In genomic region chr9:21558366-21558765, GRCm38 (mm10) we compare ENCODE assay signal across 8 mouse cellular contexts. TPM values are rescaled to one million over a fixed set of nuclear protein-coding genes. Genes with fewer than 3 reads are reported as not detected.
DNase-seq lines count a peak whose midpoint lies in the region; ATAC-seq lines count a peak whose summit lies in the region.
"Had no signal": no experiment of that assay in that cellular context is flagged by ENCODE, and none has a peak within 500 bp of the region (broad histone marks: within the 10 kb centered on the region; RNA-seq: fewer than 3 reads in every experiment).

No protein-coding gene starts in this region.

- H3K4me2 ChIP-seq in heart, embryonic 16.5 days (ENCODE audit: low read depth, low read length): no peak overlapping the region
- H3K4me2 ChIP-seq in liver, embryonic 15.5 days: peak overlapping the region; percentile 69
- H3K4me2 ChIP-seq: neural tube, embryonic 12.5 days had no signal

- no peak overlapping the region for H3K9ac ChIP-seq in heart, embryonic 16.5 days (ENCODE audit: low read length)
- peak overlapping the region; percentile 35; the same call in 1 of the 2 replicates for H3K9ac ChIP-seq in liver, embryonic 15.5 days
- H3K9ac ChIP-seq: neural tube, embryonic 12.5 days had no signal

- no peaks in the 10 kb centered on the region for H3K36me3 ChIP-seq in heart, embryonic 16.5 days (ENCODE audit: control insufficient read depth, insufficient read depth)
- H3K36me3 ChIP-seq in liver, embryonic 15.5 days (replicated peaks): peaks cover 32% of the 10 kb centered on the region; the same call in 1 of the 2 replicates

- no peaks in the 10 kb centered on the region for H3K27me3 ChIP-seq in heart, embryonic 16.5 days (ENCODE audit: control insufficient read depth, insufficient read depth, low read length)
- no peaks in the 10 kb centered on the region for H3K27me3 ChIP-seq in liver, embryonic 15.5 days
- H3K27me3 ChIP-seq: neural tube, embryonic 12.5 days had no signal

- no peak overlapping the region for H3K4me3 ChIP-seq in heart, embryonic 16.5 days (ENCODE audit: low read length)
- peak overlapping the region; percentile 14; the same call in 1 of the 2 replicates for H3K4me3 ChIP-seq in liver, embryonic 15.5 days (replicated peaks)
- H3K4me3 ChIP-seq: neural tube, embryonic 12.5 days had no signal

- 39% methylated on average over 4 of the region's 4 CpGs for WGBS in heart, embryonic 16.5 days
- 12% methylated on average over 4 of the region's 4 CpGs for WGBS in liver, embryonic 15.5 days (ENCODE audit: insufficient replicate concordance)

- peak; percentile 70 for DNase-seq in spleen, adult 12 weeks (ENCODE audit: low spot score)
- no peak for DNase-seq in spleen, adult 18-20 months
- DNase-seq in left cerebral cortex, adult 8-10 months (ENCODE audit: low spot score in 2 of 2): no peak
- DNase-seq in left cerebral cortex, postnatal 25 days (ENCODE audit: low spot score in 2 of 2): no peak
- no peak for DNase-seq in gastrocnemius, postnatal 36 days

- intact Hi-C loops in left cerebral cortex, postnatal 25 days (cut with DNase I): no loop called here
- intact Hi-C loops in gastrocnemius, postnatal 36 days (cut with DNase I): no loop called here

- H3K4me1 ChIP-seq in heart, embryonic 16.5 days (ENCODE audit: control insufficient read depth, insufficient read depth, low read length): peaks cover 21% of the 10 kb centered on the region
- peaks cover 75% of the 10 kb centered on the region for H3K4me1 ChIP-seq in liver, embryonic 15.5 days (replicated peaks)

- no peaks in the 10 kb centered on the region for H3K9me3 ChIP-seq in heart, embryonic 16.5 days (replicated peaks; ENCODE audit: control insufficient read depth, low read length)
- no peaks in the 10 kb centered on the region for H3K9me3 ChIP-seq in liver, embryonic 15.5 days (replicated peaks)
- H3K9me3 ChIP-seq: neural tube, embryonic 12.5 days had no signal

- peak overlapping the region; percentile 68 for H3K27ac ChIP-seq in heart, embryonic 16.5 days (ENCODE audit: low read length)
- H3K27ac ChIP-seq in liver, embryonic 15.5 days (replicated peaks): peak overlapping the region; percentile 94
- H3K27ac ChIP-seq: neural tube, embryonic 12.5 days had no signal

- ATAC-seq in heart, embryonic 16.5 days (replicated peaks; ENCODE audit: extremely low read depth, insufficient read depth, low FRiP score): peak; percentile 33; the same call in 1 of the 2 replicates
- peak; percentile 100 for ATAC-seq in liver, embryonic 15.5 days (ENCODE audit: insufficient read depth)

RNA-seq across cellular contexts. Expression of gene Carm1, which starts 11.7 kb away (rescaled TPM):
- 17.2 and 21.8 TPM in 2 replicates for polyA plus RNA-seq in heart, embryonic 16.5 days (2015; fragmentation: Nextera tagmentation; extraction: Ambion mirVana)
- 18.2 and 23.1 TPM in 2 replicates for polyA plus RNA-seq in liver, embryonic 15.5 days (2015; fragmentation: Nextera tagmentation; extraction: Ambion mirVana)
- total RNA-seq in left cerebral cortex, adult 8-10 months (2022): 10 to 100 TPM; 76.4 to 91.3 (median 83.1) TPM
- total RNA-seq in left cerebral cortex, postnatal 25 days (2021): 10 to 100 TPM; 70.8 to 74.0 TPM
- 10 to 100 TPM; 63.0 to 65.2 TPM for total RNA-seq in gastrocnemius, postnatal 36 days (2021)

RNA-seq across cellular contexts. Expression of gene AB124611, which starts 32.4 kb away (rescaled TPM):
- 3.2 and 3.7 TPM in 2 replicates for polyA plus RNA-seq in heart, embryonic 16.5 days (2015; fragmentation: Nextera tagmentation; extraction: Ambion mirVana)
- 9.5 and 10.5 TPM in 2 replicates for polyA plus RNA-seq in liver, embryonic 15.5 days (2015; fragmentation: Nextera tagmentation; extraction: Ambion mirVana)
- total RNA-seq in left cerebral cortex, adult 8-10 months (2022): under 1 TPM in 3 of 4 experiments, not detected in 1; 0.27 to 0.68 (median 0.41) TPM
- total RNA-seq in left cerebral cortex, postnatal 25 days (2021): under 1 TPM; 0.30 to 0.66 TPM
- total RNA-seq in gastrocnemius, postnatal 36 days (2021): under 1 TPM; 0.59 to 0.72 TPM

RNA-seq across cellular contexts. Expression of gene Timm29, which starts 34.2 kb away (rescaled TPM):
- polyA plus RNA-seq in heart, embryonic 16.5 days (2015; fragmentation: Nextera tagmentation; extraction: Ambion mirVana): 28.4 and 28.6 TPM in 2 replicates
- polyA plus RNA-seq in liver, embryonic 15.5 days (2015; fragmentation: Nextera tagmentation; extraction: Ambion mirVana): 18.4 and 18.9 TPM in 2 replicates
- total RNA-seq in left cerebral cortex, adult 8-10 months (2022): 10 to 100 TPM; 52.8 to 64.0 (median 54.5) TPM
- total RNA-seq in left cerebral cortex, postnatal 25 days (2021): 10 to 100 TPM; 45.5 to 48.2 TPM
- total RNA-seq in gastrocnemius, postnatal 36 days (2021): 10 to 100 TPM; 41.8 to 44.7 TPM

RNA-seq across cellular contexts. Expression of gene Yipf2, which starts 34.3 kb away (rescaled TPM):
- 16.4 and 17.7 TPM in 2 replicates for polyA plus RNA-seq in heart, embryonic 16.5 days (2015; fragmentation: Nextera tagmentation; extraction: Ambion mirVana)
- 10.9 and 12.7 TPM in 2 replicates for polyA plus RNA-seq in liver, embryonic 15.5 days (2015; fragmentation: Nextera tagmentation; extraction: Ambion mirVana)
- 10 to 100 TPM; 20.7 to 25.4 (median 22.7) TPM for total RNA-seq in left cerebral cortex, adult 8-10 months (2022)
- 10 to 100 TPM; 18.1 to 19.4 TPM for total RNA-seq in left cerebral cortex, postnatal 25 days (2021)
- 1 to 10 TPM; 3.7 to 4.6 TPM for total RNA-seq in gastrocnemius, postnatal 36 days (2021)

RNA-seq across cellular contexts. Expression of gene Tmed1, which starts 48.3 kb away (rescaled TPM):
- polyA plus RNA-seq in heart, embryonic 16.5 days (2015; fragmentation: Nextera tagmentation; extraction: Ambion mirVana): 81.2 and 90.1 TPM in 2 replicates
- 31.5 and 33.6 TPM in 2 replicates for polyA plus RNA-seq in liver, embryonic 15.5 days (2015; fragmentation: Nextera tagmentation; extraction: Ambion mirVana)
- total RNA-seq in left cerebral cortex, adult 8-10 months (2022): 10 to 100 TPM; 15.1 to 18.4 (median 16.4) TPM
- total RNA-seq in left cerebral cortex, postnatal 25 days (2021): 10 to 100 TPM; 14.3 to 15.6 TPM
- 10 to 100 TPM; 24.4 to 34.9 TPM for total RNA-seq in gastrocnemius, postnatal 36 days (2021)
